Mouse (Mus musculus): Measurements from ENCODE around the gene Wars.

Wars gene

GRCm38 (mm10) chr12:108823036-108823435 lies 70.9 kb downstream of the Wars start:
- no peak for DNase-seq

- DNase-seq, result no peak
Observed at GRCm38 (mm10) chr12:108820461-108820860, 73.5 kb downstream of the Wars start.

- no peak for DNase-seq
Observed at GRCm38 (mm10) chr12:108816569-108816968, 77.4 kb downstream of the Wars start.

DNA sequence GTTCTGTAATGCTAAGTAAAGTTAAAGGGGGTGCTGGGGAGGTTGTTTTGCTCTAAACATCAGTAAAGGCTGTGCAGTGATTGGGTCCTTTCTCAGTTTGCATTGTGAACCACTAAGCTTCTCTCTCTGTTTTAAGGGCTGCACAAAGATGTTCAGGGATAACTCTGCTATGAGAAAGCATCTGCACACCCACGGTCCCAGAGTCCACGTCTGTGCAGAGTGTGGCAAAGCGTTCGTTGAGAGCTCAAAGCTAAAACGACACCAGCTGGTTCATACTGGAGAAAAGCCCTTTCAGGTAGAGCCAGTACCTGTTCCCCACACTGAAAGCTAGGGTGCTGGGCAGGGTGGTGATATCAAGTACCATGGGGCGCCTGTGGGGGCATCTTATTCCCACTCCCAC lies 79.5 kb downstream of the Wars start:
- DNase-seq, result no peak

- no peak for DNase-seq
Observed at GRCm38 (mm10) chr12:108812463-108812862, 81.5 kb downstream of the Wars start.

- DNase-seq, result peak; percentile 55
Observed at GRCm38 (mm10) chr12:108811133-108811532, 82.8 kb downstream of the Wars start.

DNA sequence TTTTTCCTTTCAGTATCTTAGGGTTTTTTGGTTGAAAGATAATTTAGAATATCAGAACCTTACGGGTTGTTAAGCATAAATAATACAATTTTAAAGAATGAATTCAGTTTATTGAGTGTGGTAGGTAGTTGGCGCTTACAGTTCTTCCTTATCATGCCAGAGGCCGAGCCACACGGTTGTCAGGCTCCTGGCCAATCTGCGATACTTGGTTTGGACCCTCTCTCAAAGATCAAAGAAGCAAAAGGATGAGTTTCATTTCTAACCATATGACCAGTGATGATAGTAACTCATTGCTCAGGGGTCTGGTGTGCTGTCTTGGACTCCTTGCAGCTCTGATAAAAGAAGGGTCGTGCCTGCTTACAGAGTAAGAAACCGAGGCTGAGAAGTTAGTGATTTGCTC lies 83.7 kb downstream of the Wars start:
- no peak for DNase-seq

Data from thymus, postnatal 14 days (tissue).